Mouse (Mus musculus): ENCODE data around the gene Akap8.

Gene Akap8

GRCm38 (mm10) chr17:32349037-32349732, 28.1 kb upstream of the Akap8 start:
- ATAC-seq (ENCODE audit: low TSS enrichment) = peak; percentile 45; the same call in 1 of the 2 replicates

- no peak for ATAC-seq (ENCODE audit: low TSS enrichment)
These were observed 27.4 kb upstream of the Akap8 start for GRCm38 (mm10) chr17:32348406-32348805.

GRCm38 (mm10) chr17:32341102-32341501, 20.1 kb upstream of the Akap8 start:
- ATAC-seq (ENCODE audit: low TSS enrichment) = no peak

- ATAC-seq (ENCODE audit: low TSS enrichment) = no peak
These were observed 19.1 kb upstream of the Akap8 start for GRCm38 (mm10) chr17:32340110-32340509.

- ATAC-seq (ENCODE audit: low TSS enrichment) = no peak
These were observed 14.8 kb upstream of the Akap8 start for GRCm38 (mm10) chr17:32335869-32336268.

GRCm38 (mm10) chr17:32334921-32335320, 13.9 kb upstream of the Akap8 start:
- no peak for ATAC-seq (ENCODE audit: low TSS enrichment)

- no peak for ATAC-seq (ENCODE audit: low TSS enrichment)
These were observed 12.8 kb upstream of the Akap8 start for GRCm38 (mm10) chr17:32333675-32334303.

GRCm38 (mm10) chr17:32327501-32327900, 6.5 kb upstream of the Akap8 start:
- ATAC-seq (ENCODE audit: low TSS enrichment) = no peak

GRCm38 (mm10) chr17:32322809-32323208, 1.8 kb upstream of the Akap8 start:
- no peak for ATAC-seq (ENCODE audit: low TSS enrichment)

GRCm38 (mm10) chr17:32321836-32322235, 798 bp upstream of the Akap8 start:
- no peak for ATAC-seq (ENCODE audit: low TSS enrichment)

- no peak; the same call in 1 of the 2 replicates for ATAC-seq (ENCODE audit: low TSS enrichment)
These were observed 324 bp upstream of the Akap8 start for GRCm38 (mm10) chr17:32321390-32321734.

GRCm38 (mm10) chr17:32319950-32320349, 1.1 kb downstream of the Akap8 start:
- no peak for ATAC-seq (ENCODE audit: low TSS enrichment)

- no peak for ATAC-seq (ENCODE audit: low TSS enrichment)
These were observed 3.3 kb downstream of the Akap8 start for GRCm38 (mm10) chr17:32317708-32318107.

GRCm38 (mm10) chr17:32317032-32317431, 4.0 kb downstream of the Akap8 start:
- no peak for ATAC-seq (ENCODE audit: low TSS enrichment)

- no peak for ATAC-seq (ENCODE audit: low TSS enrichment)
These were observed 5.5 kb downstream of the Akap8 start for GRCm38 (mm10) chr17:32315560-32315959.

GRCm38 (mm10) chr17:32313892-32314291, 7.1 kb downstream of the Akap8 start:
- ATAC-seq (ENCODE audit: low TSS enrichment) = no peak

GRCm38 (mm10) chr17:32312801-32313200, 8.2 kb downstream of the Akap8 start:
- ATAC-seq (ENCODE audit: low TSS enrichment) = no peak

- ATAC-seq (ENCODE audit: low TSS enrichment) = no peak
These were observed 13.1 kb downstream of the Akap8 start for GRCm38 (mm10) chr17:32307963-32308362.

GRCm38 (mm10) chr17:32298125-32298524, 22.9 kb downstream of the Akap8 start:
- ATAC-seq (ENCODE audit: low TSS enrichment) = no peak

- ATAC-seq (ENCODE audit: low TSS enrichment) = no peak
These were observed 25.1 kb downstream of the Akap8 start for GRCm38 (mm10) chr17:32295901-32296300.

GRCm38 (mm10) chr17:32295160-32295559, 25.9 kb downstream of the Akap8 start:
- no peak for ATAC-seq (ENCODE audit: low TSS enrichment)

GRCm38 (mm10) chr17:32285138-32285670, 35.8 kb downstream of the Akap8 start:
- no peak for ATAC-seq (ENCODE audit: low TSS enrichment)
